Mouse (Mus musculus) kidney, adult 9 months (tissue): Measurements from ENCODE around the gene Gm20772.
"Not testable (repeated sequence)": the region's sequence is repeated elsewhere in the genome, so short reads cannot be mapped to it uniquely, and the experiment has no call there.

Experiments used
- DNase-seq: peaks from one replicate; pipeline ENCODE4 v3.0.0; 2022

Gm20772 gene

DNA sequence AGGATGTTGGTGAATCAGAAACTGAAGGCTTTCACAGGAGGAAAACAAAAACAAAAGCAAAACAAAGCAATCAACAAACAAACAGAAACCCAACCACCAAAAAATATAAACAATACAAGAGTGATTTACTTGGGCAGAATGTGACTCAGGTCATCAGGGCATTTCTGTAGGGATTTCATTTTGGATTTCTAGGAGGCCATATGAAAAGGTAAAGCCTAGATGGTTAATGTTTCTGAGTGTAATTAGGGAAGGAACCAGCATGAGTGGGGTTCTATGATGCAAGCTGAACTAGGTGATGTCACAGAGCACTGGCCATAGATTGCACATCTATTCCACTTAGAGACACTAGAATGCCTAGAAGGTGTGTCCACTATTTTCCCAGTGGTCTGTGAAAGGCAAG is at the start of gene Gm20772, which contains the start of gene Gm20831:
Gene Gm20772 (plus strand): TSS at position 301 of the 400 bp plus-strand sequence.
Gene Gm20831 (plus strand): TSS at position 301 of the 400 bp plus-strand sequence.
- DNase-seq = not testable (repeated sequence)

DNA sequence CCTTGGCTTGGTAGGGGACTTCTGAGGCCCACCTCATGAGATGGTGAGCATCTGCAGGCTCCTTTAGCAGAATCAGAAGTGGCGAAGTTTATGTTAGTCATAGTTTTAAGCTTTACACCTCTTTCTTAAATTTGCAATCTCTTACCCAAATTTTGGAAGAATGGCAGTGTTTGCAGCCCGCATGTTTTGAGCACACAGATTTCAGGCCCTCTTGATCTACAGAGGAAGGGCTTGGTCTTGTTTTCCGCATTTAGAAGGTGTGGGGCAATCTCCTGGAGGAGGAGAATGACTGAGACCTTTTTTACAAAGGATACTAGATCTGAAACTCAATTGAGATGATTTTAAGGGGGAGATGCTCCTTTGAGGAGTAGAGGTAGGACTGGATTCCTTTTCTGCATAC is 28.4 kb upstream of the Gm20772 start, which contains the start of gene Gm21904:
Gene Gm21904 (minus strand): TSS at position 101 of the 400 bp plus-strand sequence.
- DNase-seq = not testable (repeated sequence)
